Comparison of ENCODE assay signal across 14 mouse cellular contexts in genomic region chr10:45801463-45801862, GRCm38 (mm10).
"Had no signal": no experiment of that assay in that cellular context is flagged by ENCODE, and none has a peak within 500 bp of the region (broad histone marks: within the 10 kb centered on the region; RNA-seq: fewer than 3 reads in every experiment).

No protein-coding gene starts in this region.

- H3K4me1 ChIP-seq: liver, embryonic 12.5 days; liver, embryonic 15.5 days; lung, embryonic 15.5 days had no signal

- H3K36me3 ChIP-seq: limb, embryonic 12.5 days; limb, embryonic 15.5 days; liver, embryonic 12.5 days; liver, embryonic 15.5 days; lung, embryonic 15.5 days had no signal

- DNase-seq: kidney, postnatal 10 days; kidney, postnatal 4 days; left cerebral cortex, postnatal 4 days; lung, adult 18-20 months; lung, postnatal 10 days; lung, postnatal 36 days; midbrain, embryonic 14.5 days; thymus, adult 18-20 months; thymus, postnatal 36 days had no signal

- ATAC-seq: liver, embryonic 12.5 days had no signal

- H3K27me3 ChIP-seq: limb, embryonic 12.5 days; limb, embryonic 15.5 days; liver, embryonic 12.5 days; liver, embryonic 15.5 days; lung, embryonic 15.5 days had no signal

- H3K27ac ChIP-seq: limb, embryonic 12.5 days; limb, embryonic 15.5 days; liver, embryonic 12.5 days; liver, embryonic 15.5 days; lung, embryonic 15.5 days had no signal

- H3K4me3 ChIP-seq: limb, embryonic 12.5 days; limb, embryonic 15.5 days; liver, embryonic 12.5 days; liver, embryonic 15.5 days; lung, embryonic 15.5 days had no signal
